Mouse (Mus musculus) lung, postnatal 14 days (tissue): ENCODE measurements around the gene 0610009B22Rik.

Source experiments
- DNase-seq: peaks from one replicate; pipeline ENCODE4 v3.0.0; 2021

0610009B22Rik gene

DNA sequence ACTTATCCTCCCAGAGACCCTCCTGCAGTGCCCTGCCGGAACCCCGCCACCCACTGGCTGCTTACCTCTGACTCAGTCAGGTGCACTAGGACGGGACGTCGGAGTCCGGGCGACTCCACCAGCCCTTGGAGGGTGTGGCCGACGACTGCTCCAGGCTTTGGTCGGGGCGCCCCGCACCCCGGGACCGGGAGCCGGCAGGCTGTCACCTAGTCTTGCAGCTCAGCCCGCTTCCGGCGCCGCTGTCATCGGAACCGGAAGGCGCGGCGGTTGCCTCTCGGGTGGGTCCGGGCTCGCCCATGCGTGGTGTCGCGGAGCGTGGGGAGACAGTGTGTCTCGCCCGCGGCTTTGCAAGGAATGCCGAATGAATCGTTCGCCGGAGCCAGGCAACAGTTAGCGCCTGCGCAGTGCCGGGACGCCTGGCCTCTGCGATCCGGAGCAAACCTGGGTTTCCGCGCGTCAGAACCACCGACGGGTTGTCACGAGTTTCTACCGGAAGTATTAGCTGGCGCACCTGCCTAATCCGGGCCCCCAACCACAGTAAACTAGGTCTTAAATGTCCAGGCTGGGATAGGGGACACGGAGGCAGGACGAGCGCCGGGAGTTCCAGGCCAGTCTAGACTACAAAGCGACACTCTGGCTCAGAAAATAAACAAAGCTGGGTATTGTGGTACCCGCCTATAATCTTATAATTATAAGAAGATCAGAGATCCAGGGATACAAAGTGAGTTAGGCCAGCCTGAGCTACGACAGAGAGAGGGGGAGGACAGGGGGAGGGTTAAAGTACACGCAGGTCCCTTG lies 53.0 kb downstream of the 0610009B22Rik start, which contains the start of gene Rmnd5b:
TSS of gene Rmnd5b (minus strand) at position 372 of the 798 bp plus-strand sequence.
- peak; percentile 86 for DNase-seq
